Mouse (Mus musculus): ENCODE measurements around the gene Taar8c. TPM values are rescaled to one million over a fixed set of nuclear protein-coding genes. Genes with fewer than 3 reads are reported as not detected.

Gene Taar8c
- not detected for polyA plus RNA-seq (2014; fragmentation: Illumina TruSeq; extraction: RNeasy Lipid Tissue Mini Kit (QIAGEN cat#74804); ENCODE audit: low read depth, low replicate concordance)

DNA sequence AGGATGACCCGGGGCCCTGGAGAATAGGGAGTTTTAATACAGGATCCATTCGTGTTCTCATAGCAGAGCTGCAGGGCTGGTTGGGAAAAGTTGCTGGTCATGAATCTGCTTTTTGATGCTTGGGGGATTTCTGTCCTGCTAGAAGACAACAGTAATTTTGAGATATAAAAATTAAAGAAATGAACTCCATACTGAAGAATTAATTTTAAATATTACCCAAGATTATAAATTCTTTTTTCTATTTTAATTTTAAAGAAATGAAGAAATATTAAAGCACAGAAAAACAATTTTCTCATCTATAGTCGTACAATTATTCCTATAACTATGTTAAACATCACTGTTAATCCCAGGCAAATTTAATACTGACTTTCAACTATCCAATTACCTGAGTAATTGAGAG, at the start of gene Taar8c:
Gene Taar8c (minus strand): TSS at position 101 of the 400 bp plus-strand sequence.

DNA sequence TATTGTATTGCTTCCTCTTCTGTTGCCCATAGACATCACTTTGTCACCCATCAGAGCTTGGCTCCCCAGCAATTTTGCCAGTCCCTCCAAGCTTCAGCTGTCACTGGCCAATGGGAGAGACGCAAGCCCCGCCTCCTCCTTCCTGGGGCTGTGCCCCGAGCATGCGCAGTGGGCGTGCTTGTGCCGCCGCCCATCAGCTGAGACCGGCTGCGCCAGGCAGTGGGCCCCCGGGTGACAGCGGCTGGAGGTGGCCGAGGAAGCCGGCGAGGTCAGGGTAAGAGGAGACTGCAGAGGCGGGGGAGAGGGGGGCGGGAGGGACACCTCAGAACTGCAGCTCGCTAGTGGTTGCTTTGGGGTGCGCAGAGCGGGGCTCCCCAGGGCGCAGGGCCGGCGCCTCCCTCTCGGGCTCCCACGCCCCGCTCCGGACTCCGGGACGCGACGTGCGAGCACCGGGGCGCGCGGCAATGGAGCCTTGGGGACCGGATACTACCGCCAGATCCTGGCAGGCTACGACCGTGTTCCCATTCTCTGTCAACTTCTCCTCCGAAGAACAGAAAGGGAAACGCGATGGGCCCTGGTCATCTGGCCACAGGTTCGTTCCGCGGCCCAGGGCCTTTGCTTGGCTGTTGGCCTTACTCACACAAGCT, 47.5 kb upstream of the Taar8c start, which contains the start of gene Stx7:
Gene Stx7 (plus strand): TSS at position 168 of the 647 bp plus-strand sequence.

DNA sequence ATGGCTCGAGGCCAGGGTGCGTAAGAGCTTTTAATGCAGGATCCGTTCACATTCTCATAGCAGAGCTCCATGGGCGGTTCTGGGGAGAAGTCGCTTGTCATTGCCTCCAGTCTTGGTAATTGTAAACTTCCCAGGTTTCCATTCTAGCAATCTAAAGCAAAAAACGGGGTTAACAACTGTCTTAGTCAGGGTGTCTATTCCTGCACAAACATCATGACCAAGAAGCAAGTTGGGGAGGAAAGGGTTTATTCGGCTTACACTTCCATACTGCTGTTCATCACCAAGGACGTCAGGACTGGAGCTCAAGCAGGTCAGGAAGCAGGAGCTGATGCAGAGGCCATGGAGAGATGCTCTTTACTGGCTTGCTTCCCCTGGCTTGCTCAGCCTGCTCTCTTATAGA, 7.7 kb upstream of the Taar8c start, which contains the start of gene Taar9:
Gene Taar9 (minus strand): TSS at position 101 of the 400 bp plus-strand sequence.

DNA sequence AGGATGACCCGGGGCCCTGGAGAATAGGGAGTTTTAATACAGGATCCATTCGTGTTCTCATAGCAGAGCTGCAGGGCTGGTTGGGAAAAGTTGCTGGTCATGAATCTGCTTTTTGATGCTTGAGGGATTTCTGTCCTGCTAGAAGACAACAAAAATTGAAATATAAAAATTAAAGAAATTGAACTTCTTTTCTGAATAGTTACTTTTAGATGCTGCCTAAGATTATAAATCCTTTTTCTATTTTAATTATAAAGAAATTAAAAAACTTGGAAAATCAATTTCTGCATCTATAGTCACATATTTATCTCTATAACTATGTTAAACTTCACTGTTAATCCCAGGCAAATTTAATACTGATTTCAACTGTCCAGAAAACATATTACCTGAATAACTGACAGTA, 9.5 kb downstream of the Taar8c start, which contains the start of gene Taar8b:
Gene Taar8b (minus strand): TSS at position 101 of the 400 bp plus-strand sequence.

DNA sequence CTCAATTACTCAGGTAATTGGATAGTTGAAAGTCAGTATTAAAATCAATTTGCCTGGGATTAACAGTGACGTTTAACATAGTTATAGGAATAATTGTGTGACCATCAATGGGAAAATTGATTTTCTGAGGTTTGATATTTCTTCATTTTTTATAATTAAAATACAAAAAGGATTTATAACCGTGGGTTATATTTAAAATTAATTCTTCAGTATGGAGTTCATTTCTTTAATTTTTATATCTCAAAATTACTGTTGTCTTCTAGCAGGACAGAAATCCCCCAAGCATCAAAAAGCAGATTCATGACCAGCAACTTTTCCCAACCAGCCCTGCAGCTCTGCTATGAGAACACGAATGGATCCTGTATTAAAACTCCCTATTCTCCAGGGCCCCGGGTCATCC, 25.5 kb downstream of the Taar8c start, which contains the start of gene Taar8a:
Gene Taar8a (plus strand): TSS at position 301 of the 400 bp plus-strand sequence.

Other genes starting within 250 kb of the Taar8c start
- 162 TPM for gene Vnn1, start 207.2 kb downstream of the Taar8c start, polyA plus RNA-seq (2014; fragmentation: Illumina TruSeq; extraction: RNeasy Lipid Tissue Mini Kit (QIAGEN cat#74804); ENCODE audit: low read depth, low replicate concordance)
- gene Taar1, start 181.6 kb downstream of the Taar8c start, polyA plus RNA-seq (2014; fragmentation: Illumina TruSeq; extraction: RNeasy Lipid Tissue Mini Kit (QIAGEN cat#74804); ENCODE audit: low read depth, low replicate concordance) = not detected
- gene Taar2, start 163.3 kb downstream of the Taar8c start, polyA plus RNA-seq (2014; fragmentation: Illumina TruSeq; extraction: RNeasy Lipid Tissue Mini Kit (QIAGEN cat#74804); ENCODE audit: low read depth, low replicate concordance) = not detected
- not detected for gene Taar3, start 152.4 kb downstream of the Taar8c start, polyA plus RNA-seq (2014; fragmentation: Illumina TruSeq; extraction: RNeasy Lipid Tissue Mini Kit (QIAGEN cat#74804); ENCODE audit: low read depth, low replicate concordance)
- not detected for gene Taar4, start 141.4 kb downstream of the Taar8c start, polyA plus RNA-seq (2014; fragmentation: Illumina TruSeq; extraction: RNeasy Lipid Tissue Mini Kit (QIAGEN cat#74804); ENCODE audit: low read depth, low replicate concordance)
- gene Taar5, start 131.2 kb downstream of the Taar8c start, polyA plus RNA-seq (2014; fragmentation: Illumina TruSeq; extraction: RNeasy Lipid Tissue Mini Kit (QIAGEN cat#74804); ENCODE audit: low read depth, low replicate concordance) = not detected
- gene Taar6, start 116.3 kb downstream of the Taar8c start, polyA plus RNA-seq (2014; fragmentation: Illumina TruSeq; extraction: RNeasy Lipid Tissue Mini Kit (QIAGEN cat#74804); ENCODE audit: low read depth, low replicate concordance) = not detected
- gene Taar7a, start 108.4 kb downstream of the Taar8c start, polyA plus RNA-seq (2014; fragmentation: Illumina TruSeq; extraction: RNeasy Lipid Tissue Mini Kit (QIAGEN cat#74804); ENCODE audit: low read depth, low replicate concordance) = not detected
- not detected for gene Taar7b, start 102.0 kb downstream of the Taar8c start, polyA plus RNA-seq (2014; fragmentation: Illumina TruSeq; extraction: RNeasy Lipid Tissue Mini Kit (QIAGEN cat#74804); ENCODE audit: low read depth, low replicate concordance)
- gene Taar7d, start 74.7 kb downstream of the Taar8c start, polyA plus RNA-seq (2014; fragmentation: Illumina TruSeq; extraction: RNeasy Lipid Tissue Mini Kit (QIAGEN cat#74804); ENCODE audit: low read depth, low replicate concordance) = not detected
- gene Taar7e, start 64.3 kb downstream of the Taar8c start, polyA plus RNA-seq (2014; fragmentation: Illumina TruSeq; extraction: RNeasy Lipid Tissue Mini Kit (QIAGEN cat#74804); ENCODE audit: low read depth, low replicate concordance) = not detected
- not detected for gene Taar7f, start 52.4 kb downstream of the Taar8c start, polyA plus RNA-seq (2014; fragmentation: Illumina TruSeq; extraction: RNeasy Lipid Tissue Mini Kit (QIAGEN cat#74804); ENCODE audit: low read depth, low replicate concordance)
- not detected for gene Taar8a, start 25.4 kb downstream of the Taar8c start, polyA plus RNA-seq (2014; fragmentation: Illumina TruSeq; extraction: RNeasy Lipid Tissue Mini Kit (QIAGEN cat#74804); ENCODE audit: low read depth, low replicate concordance)
- gene Taar8b, start 9.6 kb downstream of the Taar8c start, polyA plus RNA-seq (2014; fragmentation: Illumina TruSeq; extraction: RNeasy Lipid Tissue Mini Kit (QIAGEN cat#74804); ENCODE audit: low read depth, low replicate concordance) = not detected
- gene Taar9, start 7.6 kb upstream of the Taar8c start, polyA plus RNA-seq (2014; fragmentation: Illumina TruSeq; extraction: RNeasy Lipid Tissue Mini Kit (QIAGEN cat#74804); ENCODE audit: low read depth, low replicate concordance) = not detected
- 366 TPM for gene Stx7, start 47.4 kb upstream of the Taar8c start, polyA plus RNA-seq (2014; fragmentation: Illumina TruSeq; extraction: RNeasy Lipid Tissue Mini Kit (QIAGEN cat#74804); ENCODE audit: low read depth, low replicate concordance)
- gene Moxd1, start 121.6 kb upstream of the Taar8c start, polyA plus RNA-seq (2014; fragmentation: Illumina TruSeq; extraction: RNeasy Lipid Tissue Mini Kit (QIAGEN cat#74804); ENCODE audit: low read depth, low replicate concordance) = not detected